Mouse (Mus musculus): Measurements from ENCODE around the gene Gm21750. TPM values are rescaled to one million over a fixed set of nuclear protein-coding genes. Genes with fewer than 3 reads are reported as not detected.

Gene Gm21750
- total RNA-seq, 1 experiment: not detected

DNA sequence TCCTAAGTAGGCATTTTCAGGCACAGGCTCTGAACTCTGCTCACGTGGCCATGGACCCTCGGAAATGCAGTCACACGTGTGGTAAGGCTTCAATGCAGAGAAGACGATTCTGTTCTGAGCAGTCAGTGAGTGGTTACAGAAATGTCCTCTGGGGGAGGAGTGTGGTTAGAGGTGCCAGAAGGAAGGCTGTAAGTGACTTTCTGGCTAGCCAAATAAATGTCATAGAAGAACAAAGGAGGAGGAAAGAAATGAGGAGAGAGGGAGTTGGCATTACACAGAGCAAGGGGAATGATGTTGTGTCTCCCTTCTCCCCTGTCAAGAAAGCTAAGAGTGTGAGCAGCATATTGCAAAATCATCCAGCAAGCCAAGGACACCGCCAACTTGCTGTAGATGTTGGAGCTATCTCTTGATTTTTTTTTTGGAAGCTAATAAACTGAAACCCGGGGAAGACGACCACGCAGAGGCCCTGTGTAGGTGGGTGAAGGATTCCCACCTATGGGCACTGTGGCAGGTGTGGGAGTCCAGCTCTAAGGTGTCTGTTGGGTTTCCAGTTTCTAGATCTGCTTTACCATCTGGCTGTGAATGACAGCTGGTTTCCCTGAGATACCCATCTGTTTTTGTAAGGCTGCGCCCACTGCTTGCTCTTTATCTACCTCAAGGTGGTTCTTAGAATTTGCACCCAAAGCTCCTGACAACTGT is 48.5 kb downstream of the Gm21750 start:
- Histone ChIP-seq H3K36me3 (ENCODE audit: control insufficient read depth, insufficient read depth, low read length, poor library complexity, severe bottlenecking) (no peaks in the 10 kb centered on the region), H3K4me3 (ENCODE audit: insufficient read depth in 1 of 2, low read depth in 1 of 2, low read length in 2 of 2, poor library complexity in 1 of 2, severe bottlenecking in 1 of 2) (no peak overlapping the region), H3K9ac (ENCODE audit: insufficient read depth, low read depth, low read length, poor library complexity, severe bottlenecking) (no peak overlapping the region), H3K4me1 (ENCODE audit: control insufficient read depth in 2 of 2, insufficient read depth in 2 of 2, low read length in 2 of 2, poor library complexity in 1 of 2) (no peaks in the 10 kb centered on the region), H3K9me3 (ENCODE audit: control insufficient read depth, insufficient read depth, low read depth, low read length) (no peaks in the 10 kb centered on the region), H3K27ac (ENCODE audit: insufficient read depth, low read depth, low read length, poor library complexity, severe bottlenecking) (no peak overlapping the region)
- TF ChIP-seq ZC3H11A (IDR thresholded peaks at IDR 0.05; ENCODE audit: borderline replicate concordance, low read depth, low read length) (no peak), MAFK (IDR thresholded peaks at IDR 0.05; ENCODE audit: insufficient read depth, low read depth, low read length) (no peak), CHD2 (IDR thresholded peaks at IDR 0.05; ENCODE audit: low read depth, low read length) (no peak), ZNF384 (IDR thresholded peaks at IDR 0.05; ENCODE audit: low read depth, low read length) (no peak), HCFC1 (IDR thresholded peaks at IDR 0.05; ENCODE audit: borderline replicate concordance, insufficient read depth, low read length) (no peak)
- no peak for DNase-seq (ENCODE audit: low read depth, low spot score)
- in situ Hi-C loops (cut with MboI; ENCODE audit: low sequenced_read_pairs in 2 of 2, unreplicated experiment in 2 of 2): no loop called here

Other genes with a start within 250 kb of the Gm21750 start
- 31.7 and 41.2 TPM in 2 replicates for gene Med4, start 151.2 kb upstream of the Gm21750 start, total RNA-seq (2012; rRNA removed)
- 35.0 and 42.7 TPM in 2 replicates for gene Sucla2, start 135.9 kb upstream of the Gm21750 start, total RNA-seq (2012; rRNA removed)
- 2.0 and 2.3 TPM in 2 replicates for gene Nudt15, start 113.0 kb upstream of the Gm21750 start, total RNA-seq (2012; rRNA removed)